Mouse (Mus musculus) adrenal gland, postnatal 4 days (tissue): ENCODE results near the gene Glis2. TPM values are rescaled to one million over a fixed set of nuclear protein-coding genes. Genes with fewer than 3 reads are reported as not detected.
A peak's percentile ranks its signal among the peaks of the same experiment; 100 is the strongest.

Source experiments
- DNase-seq, 2 experiments: peaks; one replicate each; pipeline ENCODE4 v3.0.0; 2021 to 2022; ENCODE audit warnings: low spot score in 2 of 2, mixed read lengths in 2 of 2
- long read RNA-seq, 2 experiments: library from polyadenylated mRNA; stranded (forward); transcript quantifications; one replicate each; pipeline ENCODE4 v2.0.0; 2021
- total RNA-seq, 2 experiments: library from RNA; stranded (reverse); gene quantifications; 2 replicates each; pipeline ENCODE4 v1.2.3; 2021

Glis2 gene
- total RNA-seq, result 10 to 100 TPM; 66.0 to 77.7 TPM
- long read RNA-seq, experiment 1, partial matches to known transcripts, result 3 of 10 reads
- long read RNA-seq, experiment 1, other reads (novel, unspliced or antisense), result 6 of 10 reads
- long read RNA-seq, experiment 2, partial matches to known transcripts, result 28 of 41 reads
- long read RNA-seq, experiment 2, other reads (novel, unspliced or antisense), result 10 of 41 reads

DNA sequence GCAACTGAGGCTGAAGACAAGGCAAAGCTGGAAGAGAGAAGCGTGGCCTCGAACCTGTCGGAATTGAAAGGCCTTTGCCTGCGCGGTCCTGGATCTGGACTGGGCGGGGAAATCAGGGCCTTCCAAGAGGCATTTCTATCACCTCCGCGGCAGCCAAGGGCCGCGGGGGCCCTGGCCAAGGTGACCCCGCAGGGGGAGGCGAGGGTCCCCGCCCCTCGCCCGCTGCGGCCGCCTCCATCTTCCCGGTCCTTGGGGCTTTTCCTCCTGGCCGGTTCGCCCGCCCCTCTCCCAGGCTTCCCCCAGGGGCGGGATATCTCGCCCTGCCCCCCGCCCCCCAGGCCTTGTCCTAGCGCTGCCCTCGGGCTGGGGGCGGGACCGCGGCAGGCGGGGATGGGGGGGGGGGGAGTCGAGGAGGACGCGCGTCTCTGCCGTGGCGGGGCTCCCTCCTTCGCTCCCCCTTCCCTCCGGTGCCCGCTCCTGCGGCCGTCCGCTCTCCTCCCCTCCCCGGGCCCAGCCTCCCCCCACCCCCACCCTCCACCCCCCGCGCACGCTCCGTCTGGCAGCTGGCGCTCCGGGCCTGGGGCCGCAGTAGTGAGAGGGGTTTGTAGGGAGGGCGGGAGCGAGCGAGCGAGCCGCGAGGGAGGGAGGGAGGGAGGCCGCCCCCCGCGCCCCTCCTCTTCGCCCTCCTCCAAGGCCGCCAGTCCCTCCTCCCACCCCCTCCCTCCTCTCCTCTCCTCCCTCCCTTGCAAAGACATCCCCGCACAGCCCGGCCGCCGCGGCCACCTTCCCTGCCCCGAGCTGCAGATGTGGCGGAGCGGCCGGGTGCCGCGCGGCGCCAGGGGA, at the start of gene Glis2:
TSS of gene Glis2 (plus strand) at position 743 of the 843 bp plus-strand sequence.
- DNase-seq, result peak; percentile 39 to 50

DNA sequence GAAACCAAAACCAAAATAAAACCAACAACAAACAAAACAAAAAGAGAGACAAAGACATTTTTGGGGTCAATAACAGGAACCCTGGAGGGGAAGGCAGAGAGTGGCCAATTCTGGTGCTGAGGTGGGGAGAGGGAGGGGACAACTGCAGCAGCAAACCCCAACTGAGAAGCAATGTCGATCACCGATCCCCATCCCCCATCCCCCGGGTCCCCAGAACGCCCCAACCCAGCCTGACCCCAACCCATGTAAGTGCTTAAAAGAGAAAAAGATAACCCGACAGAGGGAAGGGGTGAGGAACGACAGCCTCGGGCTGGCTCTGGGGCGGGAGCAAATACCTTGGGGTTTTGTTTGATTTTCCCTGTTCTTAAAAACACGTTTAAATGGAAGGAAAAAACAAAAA, 49.7 kb upstream of the Glis2 start:
- DNase-seq, result no peak

DNA sequence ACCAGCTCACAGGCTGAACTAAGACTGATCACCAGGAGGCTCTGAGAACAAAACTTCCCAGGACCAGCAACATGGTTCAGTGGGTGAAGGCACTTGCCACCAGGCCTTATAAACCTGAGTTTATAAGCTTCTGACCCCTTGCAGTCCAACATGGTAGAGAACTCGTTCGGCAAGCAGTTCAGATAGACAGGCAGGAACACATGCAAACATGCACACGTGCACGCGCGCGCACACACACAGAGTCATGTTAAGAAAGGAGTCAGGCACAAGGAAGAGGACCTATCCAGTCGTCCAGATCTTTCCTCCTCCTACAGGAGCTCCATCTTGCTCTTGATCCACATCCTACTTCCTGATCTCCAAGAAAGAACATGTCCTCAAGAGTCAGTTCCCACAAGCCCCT, 47.7 kb upstream of the Glis2 start:
- DNase-seq, result no peak

DNA sequence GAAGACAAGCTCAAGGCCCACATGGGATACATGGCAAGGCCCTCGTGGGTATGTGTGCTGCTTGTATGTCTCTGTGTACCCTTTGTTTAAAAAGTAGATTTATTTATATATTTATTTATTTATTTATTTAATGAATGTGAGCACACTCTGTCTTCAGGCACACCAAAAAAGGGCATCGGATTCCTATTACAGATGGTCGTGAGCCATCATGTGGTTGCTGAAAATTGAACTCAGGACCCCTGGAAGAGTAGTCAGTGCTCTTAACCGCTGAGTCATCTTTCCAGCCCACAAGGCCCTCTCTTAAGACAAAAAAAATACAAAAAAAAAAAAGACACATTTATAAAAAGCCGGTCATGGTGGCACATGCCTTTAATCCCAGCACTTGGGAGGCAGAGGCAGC, 46.9 kb upstream of the Glis2 start:
- no peak for DNase-seq

DNA sequence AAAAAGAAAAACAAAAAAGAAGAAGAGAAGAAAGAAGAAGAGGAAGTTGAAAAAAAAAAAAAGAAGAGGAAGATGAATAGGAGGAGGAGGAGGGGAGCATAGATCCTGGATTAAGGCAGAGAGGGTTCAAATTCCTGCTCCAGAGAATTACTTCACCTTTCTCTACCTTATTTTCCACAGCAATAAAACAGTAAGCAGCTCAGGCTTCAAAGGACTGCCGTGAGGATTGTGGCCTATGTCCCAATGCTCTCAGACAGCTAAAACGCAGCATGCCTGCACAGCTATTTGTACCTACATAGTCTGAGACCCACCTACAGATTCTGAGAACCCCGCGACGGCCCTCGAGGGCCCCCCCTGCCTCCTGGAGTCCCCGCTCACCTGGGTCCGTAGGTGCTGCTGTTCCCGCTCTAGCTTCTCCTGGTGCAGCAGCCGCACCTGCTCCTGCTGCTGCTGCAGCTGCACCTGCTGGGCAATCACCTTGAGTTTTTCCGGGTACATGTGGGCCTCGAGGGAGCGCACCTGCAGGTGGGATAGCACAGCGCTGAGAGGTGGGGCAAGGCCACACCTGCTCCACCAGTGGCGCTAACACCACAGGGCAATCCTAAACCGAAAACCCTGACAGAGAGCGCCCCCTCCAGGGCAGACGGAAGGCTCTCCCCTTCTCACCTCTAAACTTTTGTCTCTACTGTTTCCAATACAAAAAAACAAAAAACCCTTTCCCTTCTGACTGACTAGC, 45.4 kb upstream of the Glis2 start:
- no peak for DNase-seq

DNA sequence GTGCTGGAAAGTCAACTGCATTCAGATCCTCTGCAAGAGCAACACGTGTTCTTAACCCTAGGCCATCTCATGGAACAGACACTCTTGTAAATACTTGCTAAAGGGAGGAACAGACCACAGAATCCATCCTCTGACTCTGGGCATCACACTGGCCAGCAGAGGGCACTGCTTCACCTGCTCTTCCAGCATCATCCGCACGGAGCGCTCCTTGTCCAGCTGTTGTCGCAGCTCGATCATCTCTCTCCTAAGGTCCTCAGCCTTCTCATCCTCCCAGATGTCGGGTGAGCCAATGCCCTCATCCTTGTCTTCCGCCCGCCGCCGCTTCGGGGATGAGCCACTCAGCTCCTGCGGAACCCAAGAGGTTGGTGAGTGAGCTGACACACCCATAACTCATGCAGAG, 43.5 kb upstream of the Glis2 start:
- DNase-seq, result no peak

DNA sequence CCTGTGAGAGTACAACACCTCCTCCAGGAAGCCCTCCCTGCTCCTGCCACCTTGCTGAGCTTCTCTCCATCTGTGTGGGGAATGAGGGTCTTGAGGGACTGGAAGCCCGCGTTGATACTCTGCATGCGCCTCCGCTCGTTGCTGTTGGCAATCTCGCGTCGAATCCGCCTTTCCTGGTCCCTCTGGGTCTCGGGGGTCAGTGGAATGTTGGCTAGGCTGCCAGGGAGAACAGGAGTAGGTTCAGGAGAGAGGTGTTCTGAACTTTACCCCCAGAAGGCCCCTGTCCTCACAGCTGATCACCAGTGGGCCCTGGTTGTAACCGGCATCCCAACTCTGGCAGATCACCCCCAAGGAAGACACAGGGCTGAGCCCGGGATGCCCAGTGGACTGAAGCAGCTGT, 42.6 kb upstream of the Glis2 start:
- DNase-seq, result no peak

DNA sequence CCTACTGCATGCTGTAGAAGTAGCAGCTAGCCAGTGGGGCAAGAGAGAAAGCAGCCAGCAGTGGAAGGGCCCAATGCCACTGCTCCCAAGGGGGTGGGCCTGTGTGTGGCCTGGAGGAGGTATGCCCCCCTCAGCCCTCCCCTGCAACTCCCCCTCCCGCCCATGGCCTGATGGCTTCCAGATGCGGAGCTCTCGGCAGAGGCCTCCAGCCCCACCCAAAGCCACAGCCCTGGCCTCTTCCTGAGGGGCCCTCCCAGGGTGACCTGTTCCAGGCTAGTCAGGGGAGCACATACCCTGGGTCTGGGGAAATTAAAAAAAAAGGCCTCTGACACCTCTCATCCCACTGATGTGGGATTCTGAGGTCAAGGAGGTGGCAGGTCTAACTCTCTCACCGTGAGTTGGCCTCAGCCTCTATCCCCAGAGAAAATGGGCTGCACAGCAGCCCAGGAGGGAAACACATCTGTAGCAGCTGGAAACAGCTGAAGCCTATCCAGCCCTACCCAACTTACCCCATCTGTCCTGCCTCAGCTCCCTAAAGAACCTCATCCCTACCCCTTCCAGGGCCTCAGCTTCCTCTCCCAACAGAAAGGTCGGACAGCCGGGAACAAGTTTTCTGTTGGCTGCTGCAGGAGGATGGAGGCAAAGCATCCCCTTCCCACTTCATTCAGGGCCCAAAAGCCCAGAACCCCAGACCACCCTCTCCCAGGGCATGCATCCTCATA, 41.5 kb upstream of the Glis2 start:
- DNase-seq, result no peak

DNA sequence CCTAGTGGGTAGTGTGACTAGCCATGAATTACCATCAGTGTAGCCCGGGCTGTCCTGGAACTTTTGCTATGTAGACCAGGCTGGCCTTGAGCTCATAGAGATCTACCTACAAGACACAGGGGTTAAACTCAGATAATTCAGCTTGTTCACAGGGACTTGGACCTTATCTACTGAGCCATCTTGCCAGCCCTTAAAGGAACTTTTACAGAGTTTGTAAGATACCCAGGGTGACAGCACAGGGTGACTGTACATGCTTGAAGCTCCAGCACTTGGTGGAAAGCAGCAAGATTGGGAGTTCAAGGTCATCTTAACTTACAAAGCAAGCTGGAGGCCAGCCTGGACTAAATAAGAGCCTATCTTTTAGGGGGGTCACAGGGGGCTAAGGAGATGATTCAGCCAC, 39.0 kb upstream of the Glis2 start:
- no peak for DNase-seq

DNA sequence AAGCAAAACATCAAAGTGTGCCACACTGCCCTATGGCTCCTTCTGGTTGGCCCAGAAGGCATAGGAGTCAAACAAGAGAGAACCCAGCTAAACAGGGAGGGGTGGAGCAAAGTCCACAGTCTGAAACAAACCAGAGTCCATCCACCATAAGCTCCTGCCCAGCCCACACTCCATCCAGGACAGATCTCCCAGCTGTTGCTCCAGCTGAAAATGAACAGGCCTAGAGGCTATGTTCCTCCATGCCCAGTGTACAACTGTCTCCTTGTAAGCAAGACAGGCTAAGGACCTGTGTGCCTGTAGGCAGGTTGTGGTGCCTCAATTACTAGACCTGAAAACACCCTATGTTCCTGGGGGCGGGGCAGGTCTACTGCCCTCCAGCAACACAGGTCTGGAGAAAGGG, 37.4 kb upstream of the Glis2 start:
- DNase-seq, result no peak

DNA sequence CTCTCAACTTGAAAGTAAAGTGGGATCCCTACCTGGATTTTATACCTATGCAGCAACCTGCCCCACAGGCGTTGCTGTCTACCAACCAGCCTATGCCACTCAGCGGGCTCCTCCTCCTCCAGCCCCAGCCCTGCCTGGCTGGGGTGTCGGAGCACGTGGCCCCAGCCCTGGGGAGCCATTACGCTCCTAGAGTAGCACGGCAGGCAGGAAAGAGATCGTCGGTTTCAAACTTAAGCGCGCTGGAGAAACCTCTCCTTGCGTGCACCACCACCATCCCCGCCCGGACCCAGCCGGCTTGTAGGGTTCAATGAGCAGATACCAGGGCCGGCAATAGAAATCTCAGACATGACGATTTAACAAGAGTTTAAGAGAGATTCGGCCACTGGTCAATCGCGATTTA, 36.6 kb upstream of the Glis2 start:
- peak; percentile 27 to 38 for DNase-seq

DNA sequence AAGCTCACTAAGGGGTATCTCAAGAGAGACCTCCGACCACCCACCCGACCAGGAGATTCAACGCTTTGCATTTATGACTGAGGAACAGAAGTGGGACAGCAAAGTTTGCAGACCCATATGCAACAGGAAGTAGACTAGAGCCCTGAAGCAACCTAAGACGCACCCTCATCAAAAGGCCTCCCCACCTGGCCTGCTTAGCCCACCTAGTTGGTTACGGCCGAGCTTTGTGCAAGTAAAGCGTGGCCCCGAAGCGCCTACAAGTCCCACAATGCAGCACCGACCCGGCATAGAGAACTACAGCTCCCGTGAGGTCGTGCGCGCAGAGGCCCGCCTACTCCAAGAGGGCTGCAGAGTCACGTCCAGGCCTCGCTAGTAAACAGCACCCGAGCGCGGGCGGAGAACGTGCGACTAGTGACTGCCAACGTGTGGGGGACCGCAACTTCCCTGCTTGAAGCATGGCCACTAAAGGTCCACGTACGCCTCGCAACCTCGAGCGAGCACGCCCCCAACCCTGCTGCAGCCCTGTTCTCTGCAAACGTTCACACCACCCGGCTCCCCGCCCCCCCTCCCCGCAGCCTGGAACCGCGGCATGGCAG, 36.0 kb upstream of the Glis2 start:
- DNase-seq, result peak; percentile 66 to 76

DNA sequence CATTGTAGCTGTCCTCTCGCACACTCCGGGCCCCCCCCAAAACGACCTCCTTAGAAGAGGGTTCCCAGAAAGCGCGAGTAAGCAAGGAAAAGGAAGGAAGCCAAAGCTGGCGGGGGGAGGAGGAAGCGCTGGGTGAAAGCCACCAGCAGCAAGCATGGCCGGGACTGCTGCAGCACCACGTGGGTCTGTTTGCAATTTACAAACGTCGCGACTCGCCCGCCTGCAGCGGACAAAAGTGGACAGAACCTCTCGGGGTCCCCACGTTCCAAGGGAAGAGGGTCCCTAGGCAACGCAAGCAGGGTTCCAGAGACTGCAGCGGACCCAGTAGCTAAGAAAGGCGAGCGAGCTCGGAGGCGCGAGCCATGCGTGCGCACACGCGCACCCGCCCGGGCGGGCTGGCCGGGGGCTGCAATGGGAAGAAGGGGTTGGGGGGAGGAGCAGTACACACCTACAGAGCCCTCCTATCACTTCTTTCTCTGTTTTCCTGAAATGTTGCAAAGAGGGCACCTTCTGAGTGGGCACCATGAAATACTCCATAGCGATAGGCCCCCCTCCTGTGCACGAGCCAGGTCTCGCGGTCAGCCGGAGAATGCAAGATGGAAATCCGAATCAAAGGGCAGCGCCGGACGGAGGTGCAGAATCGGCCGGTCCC, 35.4 kb upstream of the Glis2 start:
- DNase-seq, result peak; percentile 22 to 46

DNA sequence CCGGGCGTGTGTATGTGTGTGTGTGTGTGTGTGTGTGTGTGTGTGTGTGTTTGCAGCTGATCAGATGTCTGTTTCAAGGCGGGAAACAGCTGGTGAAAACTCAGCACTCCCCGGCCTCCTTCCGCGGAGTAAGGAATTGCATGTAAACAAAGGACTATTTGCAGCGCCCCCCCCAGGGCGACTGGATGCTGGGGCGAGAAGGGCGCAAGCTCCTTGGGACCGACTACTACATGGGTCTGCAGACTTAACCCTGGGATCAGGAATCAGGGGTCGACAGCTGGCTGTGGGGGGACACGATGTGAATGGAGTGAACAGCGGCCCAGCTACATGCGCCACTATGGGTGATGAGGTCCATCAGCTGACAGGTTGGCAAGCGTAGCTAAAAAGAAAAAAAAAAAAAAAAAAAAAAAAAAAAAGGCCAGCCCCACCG, 34.8 kb upstream of the Glis2 start, which contains the start of gene Tfap4:
TSS of gene Tfap4 (minus strand) at position 140 of the 430 bp plus-strand sequence.
- peak; percentile 54 to 81 for DNase-seq

DNA sequence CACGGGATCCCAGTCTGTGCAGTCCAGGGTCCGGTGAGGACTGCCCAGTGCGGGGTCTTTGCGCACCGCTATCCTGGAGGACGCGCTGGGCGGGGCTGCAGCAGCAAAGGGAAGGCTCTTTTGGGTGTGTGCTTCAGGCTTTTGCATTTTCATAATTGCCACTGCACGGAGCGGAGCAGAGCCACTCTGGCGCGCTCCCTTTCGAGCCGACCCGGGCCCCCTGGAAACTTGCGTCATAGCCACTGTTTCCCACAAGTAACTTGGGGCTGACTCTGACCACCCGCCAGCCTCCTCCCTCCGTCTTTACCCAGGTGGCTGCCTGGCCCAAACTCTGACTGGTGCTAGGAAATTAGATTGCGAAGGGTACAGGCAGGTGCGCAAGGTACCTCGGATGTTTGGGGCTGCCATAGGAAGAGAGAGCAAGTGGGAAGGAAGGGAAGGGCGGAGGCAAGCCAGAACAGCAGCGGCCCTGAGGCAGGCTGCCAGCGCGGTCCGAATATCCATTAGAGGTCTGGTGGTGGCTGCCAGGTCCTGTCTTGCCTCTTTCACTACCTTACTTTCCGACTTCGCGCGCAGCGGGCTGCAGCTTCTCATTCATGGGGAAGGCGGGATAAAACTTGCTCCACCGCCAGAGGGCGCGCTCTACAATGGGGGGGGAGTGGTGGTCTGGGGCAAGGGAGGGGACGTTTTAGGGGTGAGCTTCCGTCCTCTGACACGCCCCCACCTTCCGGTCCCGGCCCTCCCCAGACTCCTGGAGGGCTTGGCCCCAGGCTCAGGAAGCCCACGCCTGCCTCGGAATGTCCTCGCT, 34.2 kb upstream of the Glis2 start:
- peak; percentile 31 to 61 for DNase-seq

DNA sequence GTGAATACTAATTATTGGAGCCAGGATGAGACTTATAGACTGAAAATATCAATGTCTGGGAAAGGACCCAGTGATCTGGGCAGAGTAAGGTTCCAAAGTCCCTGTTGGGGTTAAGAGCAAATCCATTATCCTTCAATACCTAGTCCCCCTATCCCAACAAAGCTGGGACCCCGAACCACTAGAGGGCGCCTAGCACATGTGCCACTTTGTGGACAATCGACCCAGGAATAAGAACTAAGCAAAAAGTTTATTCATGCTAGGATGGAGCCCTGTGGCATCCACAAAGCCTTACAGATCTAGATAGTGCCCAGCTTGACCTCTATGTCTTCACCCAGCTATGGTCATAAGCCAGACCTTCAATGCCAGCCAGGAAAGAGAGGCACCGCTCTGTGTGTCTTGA, 26.6 kb upstream of the Glis2 start:
- DNase-seq, result peak; percentile 59 to 81

DNA sequence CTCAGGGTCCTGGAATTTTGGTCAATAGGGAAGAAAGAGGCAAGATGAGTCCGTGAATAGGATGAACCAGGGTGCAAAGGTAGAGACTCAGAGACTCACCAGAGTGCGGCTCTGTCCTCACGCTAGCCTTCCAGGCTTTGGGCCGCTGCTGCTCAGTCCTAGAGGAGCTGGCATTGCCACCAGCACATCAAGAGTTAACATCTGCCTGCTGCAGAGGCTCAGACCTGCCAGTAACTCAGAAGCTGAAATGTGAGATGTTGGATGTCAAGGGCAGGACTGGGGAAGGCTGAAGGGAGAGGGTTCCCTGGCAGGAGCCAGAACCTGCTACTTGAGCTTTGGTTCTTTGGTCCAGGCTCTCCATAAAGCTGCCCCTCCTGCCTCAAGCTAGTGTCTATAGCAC, 23.8 kb upstream of the Glis2 start:
- no peak for DNase-seq

DNA sequence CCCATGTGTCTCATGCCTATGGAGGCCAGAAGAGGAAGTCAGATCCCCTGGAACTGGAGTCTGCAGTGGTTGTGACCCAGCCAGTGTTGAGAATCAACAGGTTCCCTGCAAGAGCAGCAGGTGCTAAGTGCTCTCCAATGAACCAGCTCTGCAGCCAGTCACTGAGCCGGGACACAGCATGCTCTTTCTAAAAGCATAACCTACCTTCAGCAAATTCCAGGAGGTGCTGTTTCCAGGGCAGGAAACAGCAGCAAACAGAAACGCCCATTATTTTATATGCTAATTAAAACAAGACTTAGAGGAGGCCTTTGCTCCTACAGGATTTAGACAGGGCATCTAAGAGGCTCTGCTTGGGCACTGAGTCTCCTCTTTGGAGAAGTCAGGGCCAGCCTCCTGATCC, 18.5 kb upstream of the Glis2 start:
- DNase-seq, result no peak

DNA sequence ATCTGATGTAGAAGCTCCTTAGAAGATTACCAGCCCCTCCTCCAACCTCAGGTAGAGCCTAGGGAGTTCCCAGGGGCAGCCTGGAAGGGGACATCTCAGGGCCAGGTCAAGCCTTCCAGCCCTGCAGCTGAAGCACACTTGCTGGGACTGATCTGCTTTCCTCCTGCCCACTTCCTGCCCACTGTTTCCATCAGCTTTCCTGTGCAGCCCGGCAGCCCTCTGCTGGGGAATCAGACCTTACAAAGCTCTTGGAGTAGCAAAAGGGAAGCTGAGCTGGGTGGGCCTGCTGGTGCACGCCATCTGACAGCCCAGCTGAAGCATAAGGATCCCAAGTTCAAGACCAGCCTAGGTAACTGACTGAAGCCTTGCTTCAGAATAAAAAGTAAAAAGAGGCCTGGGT, 17.6 kb upstream of the Glis2 start:
- DNase-seq, result no peak

DNA sequence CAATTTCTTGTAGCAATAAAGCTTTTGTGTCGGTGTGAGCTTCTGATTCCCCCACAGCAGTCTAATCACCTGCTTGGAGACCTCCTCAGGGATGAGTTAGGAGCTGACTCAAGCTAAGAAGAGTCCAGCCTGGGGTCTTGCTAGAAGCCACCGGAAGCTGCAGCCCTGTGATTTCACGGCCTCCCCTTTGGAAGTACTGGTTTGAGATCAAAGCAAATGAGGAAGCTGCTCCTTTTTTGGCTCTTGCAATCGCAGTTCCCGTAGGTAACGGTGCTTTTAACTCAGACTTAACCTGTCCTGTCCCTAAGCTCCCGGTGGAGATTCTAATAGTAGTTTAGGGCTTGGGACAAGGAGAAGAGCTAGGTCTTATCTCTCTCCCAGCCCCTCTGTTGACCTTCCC, 15.9 kb upstream of the Glis2 start:
- DNase-seq, result no peak
